Mouse (Mus musculus) retina, adult 2 months (tissue): Measurements from ENCODE around the gene 1700122O11Rik.

ENCODE experiments used
- DNase-seq: peaks from one replicate; pipeline ENCODE4 v3.0.0-alpha.2; 2012; ENCODE audit warnings: low read depth, low spot score

Gene 1700122O11Rik

GRCm38 (mm10) chr17:48028250-48028649 lies 9.8 kb downstream of the 1700122O11Rik start:
- DNase-seq = no peak

- no peak for DNase-seq
These were observed 10.4 kb downstream of the 1700122O11Rik start for GRCm38 (mm10) chr17:48027677-48028076.

DNA sequence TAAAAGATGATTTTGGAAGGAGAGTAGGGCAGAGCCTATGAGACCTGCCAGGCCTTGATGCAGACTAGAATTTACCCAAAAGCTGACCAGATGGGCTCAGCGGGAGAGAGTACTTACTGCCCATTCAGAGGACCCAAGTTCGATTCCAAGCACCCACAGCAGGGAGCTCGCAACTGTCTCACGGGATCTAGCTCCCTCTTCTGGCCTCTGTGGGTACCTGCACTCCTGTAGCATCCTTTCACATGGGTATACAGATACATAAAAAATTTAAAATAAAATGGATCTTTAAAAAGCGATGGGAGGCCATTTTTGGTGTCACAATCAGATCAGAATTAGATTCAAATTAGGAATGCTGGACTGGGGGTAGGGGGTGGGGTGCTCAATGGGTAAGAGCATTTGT lies 11.1 kb downstream of the 1700122O11Rik start:
- no peak for DNase-seq

DNA sequence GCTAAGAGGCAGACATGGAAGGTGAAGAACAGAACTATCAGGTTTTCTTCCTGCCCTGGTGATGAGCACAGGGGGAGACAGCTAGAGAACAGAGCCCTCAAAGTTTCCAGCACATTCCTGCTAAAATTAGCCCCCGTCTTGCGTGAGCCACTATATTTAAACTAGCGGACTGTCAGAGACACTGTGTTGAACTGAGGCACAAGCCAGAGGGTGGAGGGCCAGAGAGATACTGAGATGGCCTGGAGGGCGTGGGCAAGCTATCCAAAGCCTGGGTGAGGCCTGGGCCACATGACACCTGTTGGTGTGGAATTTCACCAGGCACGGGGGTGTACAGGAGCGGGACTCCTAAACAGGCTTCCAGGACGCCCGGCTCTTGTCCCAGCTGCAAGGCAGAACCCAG lies 14.0 kb downstream of the 1700122O11Rik start:
- no peak for DNase-seq

GRCm38 (mm10) chr17:48019585-48019984 lies 18.5 kb downstream of the 1700122O11Rik start:
- DNase-seq = no peak

- no peak for DNase-seq
These were observed 21.5 kb downstream of the 1700122O11Rik start for GRCm38 (mm10) chr17:48016566-48016965.

DNA sequence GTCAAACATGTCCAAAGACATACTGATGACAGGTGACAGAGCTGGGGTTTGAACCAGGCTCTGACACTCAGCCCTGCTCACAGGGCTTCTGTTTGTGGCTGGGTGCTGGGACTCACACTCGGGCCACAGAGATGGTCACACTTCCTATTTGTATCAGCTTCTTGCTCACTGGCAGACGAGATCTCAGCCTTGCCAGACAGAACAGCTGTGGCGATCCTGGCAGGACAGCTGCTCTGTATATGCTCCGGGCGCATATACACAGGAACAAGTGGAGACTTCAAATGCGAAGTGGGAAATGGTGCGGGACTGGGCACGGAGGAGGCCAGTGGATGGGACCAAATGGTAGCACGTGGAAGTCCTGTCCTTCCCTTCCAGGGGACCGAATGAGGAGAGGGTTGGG lies 25.5 kb downstream of the 1700122O11Rik start:
- DNase-seq = no peak

GRCm38 (mm10) chr17:48011105-48011504 lies 27.0 kb downstream of the 1700122O11Rik start:
- DNase-seq = no peak

DNA sequence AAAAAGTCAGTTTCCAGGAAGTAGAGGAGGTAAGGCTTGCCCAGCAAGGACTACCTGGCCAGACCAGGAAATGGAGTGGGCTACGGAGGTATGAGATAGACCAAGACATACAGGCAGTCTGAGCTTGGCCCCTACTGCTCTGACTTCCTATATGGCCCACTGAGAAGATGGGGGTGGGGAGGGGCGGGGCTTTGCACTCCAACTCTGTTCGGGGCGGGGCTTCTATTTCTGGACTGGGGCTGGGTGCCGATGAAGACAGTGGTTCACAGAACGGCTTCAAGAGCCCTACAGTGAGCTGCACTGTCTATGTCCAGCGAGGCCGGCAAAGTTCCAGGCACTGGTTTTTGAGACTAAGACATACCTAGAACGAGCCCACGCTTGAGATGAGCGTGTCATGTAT lies 27.8 kb downstream of the 1700122O11Rik start:
- no peak for DNase-seq

- DNase-seq = no peak
These were observed 32.3 kb downstream of the 1700122O11Rik start for GRCm38 (mm10) chr17:48005816-48006215.

GRCm38 (mm10) chr17:48005091-48005490 lies 33.0 kb downstream of the 1700122O11Rik start:
- DNase-seq = no peak

DNA sequence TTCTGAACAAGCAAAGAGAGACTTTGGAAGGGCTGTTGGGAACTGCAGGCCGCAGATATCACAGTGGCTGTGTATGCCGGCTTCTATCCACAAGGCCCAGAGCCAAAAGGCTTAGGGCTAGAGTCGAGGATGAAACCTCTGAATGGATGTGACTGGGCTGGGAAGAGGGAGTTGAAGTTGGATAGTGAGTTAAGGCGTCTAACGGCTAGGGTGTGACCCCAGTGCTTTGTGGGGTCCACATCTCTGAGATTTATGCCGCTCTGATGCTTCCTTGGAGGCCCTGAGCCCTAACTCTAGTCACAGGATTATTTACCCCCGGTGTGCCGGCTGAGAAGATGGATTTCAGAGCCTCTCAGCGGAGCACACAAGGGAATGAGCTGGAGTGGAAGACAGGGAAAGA lies 33.5 kb downstream of the 1700122O11Rik start:
- DNase-seq = no peak

DNA sequence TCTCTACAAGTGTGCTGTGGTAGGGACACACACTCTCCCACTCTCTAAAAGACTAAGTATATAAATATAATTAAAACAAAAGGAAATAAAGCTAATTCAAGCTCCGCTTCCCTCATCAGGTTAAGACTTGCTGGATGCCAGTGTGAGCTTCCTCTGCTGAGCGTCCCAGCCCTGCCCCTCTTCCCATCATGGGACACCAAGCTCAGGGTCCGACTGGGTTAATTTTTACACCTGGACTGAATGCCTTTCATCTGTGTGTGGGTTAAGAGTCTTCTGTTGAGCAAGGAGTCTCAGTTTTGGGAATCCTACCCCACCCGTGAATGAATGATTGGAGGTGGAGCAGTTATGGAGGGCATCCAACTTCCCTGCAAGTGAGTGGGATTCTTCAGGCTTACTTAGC lies 35.6 kb downstream of the 1700122O11Rik start:
- DNase-seq = no peak

- DNase-seq = no peak
These were observed 36.3 kb downstream of the 1700122O11Rik start for GRCm38 (mm10) chr17:48001586-48002361.

DNA sequence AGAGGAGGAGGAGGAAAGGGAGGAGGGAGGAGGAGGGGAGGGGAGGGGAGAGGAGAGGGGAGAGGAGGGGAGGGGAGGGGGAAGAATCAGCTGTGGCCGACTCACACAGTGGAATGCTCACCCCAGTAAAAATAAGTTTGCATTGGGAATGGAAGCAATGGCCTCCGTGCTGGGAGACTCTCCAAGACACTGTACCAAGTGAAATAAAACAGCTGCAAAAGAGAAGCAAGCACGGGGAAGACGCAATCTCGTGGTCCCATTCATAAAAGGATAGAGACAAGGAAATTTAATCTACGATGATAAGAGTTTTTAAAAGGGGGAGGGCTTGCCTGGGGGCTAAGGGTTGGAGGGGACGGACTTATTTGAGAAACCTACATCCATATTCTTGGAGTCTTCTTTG lies 36.9 kb downstream of the 1700122O11Rik start:
- DNase-seq = no peak

DNA sequence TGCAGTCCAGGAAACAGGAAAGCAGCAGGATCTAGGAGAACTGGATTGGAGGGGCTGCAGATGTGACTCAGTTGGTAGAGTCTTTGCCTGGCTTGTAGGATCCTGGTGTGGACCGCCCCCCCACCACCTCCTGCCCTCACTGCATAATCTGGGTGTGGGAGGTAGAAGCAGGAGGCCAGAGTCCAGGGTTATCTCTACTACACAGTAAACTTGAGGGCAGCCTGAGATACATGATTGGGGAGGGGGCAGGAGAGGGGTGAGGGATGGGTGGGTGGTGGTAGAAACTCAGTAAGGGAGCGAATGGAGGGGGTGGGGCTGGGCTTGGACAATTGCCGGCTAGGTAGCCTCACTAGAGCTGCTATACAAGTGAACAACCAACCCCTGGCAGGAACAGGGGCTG lies 38.3 kb downstream of the 1700122O11Rik start:
- no peak for DNase-seq

DNA sequence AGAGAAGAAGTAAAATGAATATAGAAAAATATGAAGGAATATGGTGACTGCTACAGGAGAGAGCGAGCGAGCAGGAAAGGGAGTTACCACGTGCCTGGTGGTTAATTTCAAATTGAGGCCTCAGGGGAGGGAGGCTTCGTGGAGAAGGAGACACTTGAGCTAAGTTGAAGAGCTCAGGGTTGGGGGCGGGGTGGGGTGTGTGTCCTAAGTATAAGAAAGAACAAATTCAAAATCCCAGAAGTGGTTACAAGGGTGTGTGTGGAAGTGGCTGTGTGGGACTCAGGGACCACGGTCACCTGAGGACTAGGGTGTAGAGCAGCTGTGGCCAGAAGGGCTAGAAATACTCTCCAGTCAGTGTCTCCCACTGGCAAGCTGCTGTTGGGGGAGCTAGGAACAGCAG lies 38.7 kb downstream of the 1700122O11Rik start:
- DNase-seq = no peak

- DNase-seq = no peak
These were observed 40.3 kb downstream of the 1700122O11Rik start for GRCm38 (mm10) chr17:47997806-47998205.

DNA sequence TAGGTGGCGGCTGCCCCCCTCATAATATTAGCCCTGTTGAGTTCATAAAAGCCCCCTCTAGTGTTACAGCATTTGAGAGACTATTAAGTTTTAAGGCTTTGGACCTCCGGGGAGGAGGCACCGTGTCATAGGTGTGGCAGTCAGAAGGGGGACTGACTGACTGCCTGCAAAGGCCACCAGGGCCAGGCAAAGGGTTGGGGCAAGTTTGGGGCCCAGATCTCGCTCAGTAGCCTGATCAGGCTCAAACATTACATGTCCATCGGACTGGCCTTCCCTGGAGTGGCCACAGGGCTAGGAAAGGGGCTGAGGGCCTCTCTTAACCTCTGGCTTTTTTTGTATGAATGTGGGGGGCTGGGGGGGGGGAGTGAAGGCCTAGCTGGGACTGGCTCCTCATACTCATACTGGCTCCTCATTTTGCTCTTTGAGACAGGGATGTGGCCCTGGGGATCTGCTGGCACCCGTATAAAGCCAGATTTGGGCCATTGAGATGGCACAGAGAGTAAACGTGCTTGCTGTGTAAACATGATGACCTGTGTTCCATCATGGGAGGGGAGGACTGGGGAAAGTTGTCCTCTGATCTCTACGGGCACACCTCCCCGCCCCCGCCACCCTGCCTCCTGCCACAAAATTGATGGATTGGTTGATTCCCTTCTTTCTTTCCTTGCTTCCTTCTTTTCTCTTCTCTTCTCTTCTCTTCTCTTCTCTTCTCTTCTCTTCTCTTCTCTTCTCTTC lies 47.5 kb downstream of the 1700122O11Rik start:
- DNase-seq = no peak

GRCm38 (mm10) chr17:47989951-47990378 lies 48.1 kb downstream of the 1700122O11Rik start:
- DNase-seq = no peak

GRCm38 (mm10) chr17:47988811-47989210 lies 49.3 kb downstream of the 1700122O11Rik start:
- DNase-seq = no peak

GRCm38 (mm10) chr17:47988074-47988473 lies 50.0 kb downstream of the 1700122O11Rik start:
- no peak for DNase-seq
